Mouse (Mus musculus): ENCODE data around the gene Hmgcs2.

Hmgcs2 gene

GRCm38 (mm10) chr3:98339097-98339705, 59.0 kb downstream of the Hmgcs2 start:
- DNase-seq, result peak; percentile 69

- DNase-seq, result peak; percentile 92
These were observed 59.5 kb downstream of the Hmgcs2 start, which contains the start of gene Phgdh for GRCm38 (mm10) chr3:98339706-98340109. TSS of gene Phgdh (minus strand) at chr3:98339990.

- no peak for DNase-seq
These were observed 60.8 kb downstream of the Hmgcs2 start for GRCm38 (mm10) chr3:98340818-98341594.

GRCm38 (mm10) chr3:98343235-98343634, 63.0 kb downstream of the Hmgcs2 start:
- DNase-seq, result no peak

- DNase-seq, result no peak
These were observed 67.9 kb downstream of the Hmgcs2 start for GRCm38 (mm10) chr3:98348106-98348505.

GRCm38 (mm10) chr3:98348705-98349104, 68.5 kb downstream of the Hmgcs2 start:
- peak; percentile 47 for DNase-seq

GRCm38 (mm10) chr3:98353892-98354291, 73.7 kb downstream of the Hmgcs2 start:
- peak; percentile 87 for DNase-seq

GRCm38 (mm10) chr3:98355344-98356025, 75.2 kb downstream of the Hmgcs2 start:
- peak; percentile 52 for DNase-seq

- no peak for DNase-seq
These were observed 75.8 kb downstream of the Hmgcs2 start for GRCm38 (mm10) chr3:98356026-98356365.

GRCm38 (mm10) chr3:98356632-98357370, 76.6 kb downstream of the Hmgcs2 start:
- no peak for DNase-seq

All from embryo, embryonic 11 days (tissue).